Mouse (Mus musculus) gastrocnemius, postnatal 4 days (tissue): Measurements from ENCODE around the gene Draxin. TPM values are rescaled to one million over a fixed set of nuclear protein-coding genes. Genes with fewer than 3 reads are reported as not detected.
A peak's percentile ranks its signal among the peaks of the same experiment; 100 is the strongest.
"Not testable (repeated sequence)": the region's sequence is repeated elsewhere in the genome, so short reads cannot be mapped to it uniquely, and the experiment has no call there.

Source experiments
- DNase-seq, 2 experiments: peaks; one replicate each; pipeline ENCODE4 v3.0.0; 2021 to 2022; ENCODE audit warnings: low spot score in 2 of 2, mixed read lengths in 2 of 2
- microRNA-seq: library from miRNA; unstranded; fragments of <30 nt; microRNA quantifications from one replicate; pipeline ENCODE4 v1.2.0, GENCODE M21; 2021
- total RNA-seq, 2 experiments: library from RNA; stranded (reverse); gene quantifications; 2 replicates each; pipeline ENCODE4 v1.2.3; 2021

The Draxin gene
- total RNA-seq, 2 experiments from 2014 or later: 0.39 to 0.44 TPM

GRCm38 (mm10) chr4:148058218-148058819 is 72.2 kb downstream of the Draxin start:
- DNase-seq: no peak

- DNase-seq: no peak
These were observed 72.8 kb downstream of the Draxin start for GRCm38 (mm10) chr4:148057661-148058209.

GRCm38 (mm10) chr4:148056801-148057200 is 73.7 kb downstream of the Draxin start:
- DNase-seq: peak in 1 of 2 experiments; percentile 70

- DNase-seq: peak in 1 of 2 experiments; percentile 48
These were observed 74.3 kb downstream of the Draxin start for GRCm38 (mm10) chr4:148056246-148056645.

GRCm38 (mm10) chr4:148054961-148055695 is 75.4 kb downstream of the Draxin start:
- peak in 1 of 2 experiments; percentile 8 for DNase-seq

GRCm38 (mm10) chr4:148053417-148053920 is 77.0 kb downstream of the Draxin start:
- no peak for DNase-seq

- DNase-seq: no peak
These were observed 77.5 kb downstream of the Draxin start for GRCm38 (mm10) chr4:148052976-148053375.

- no peak for DNase-seq
These were observed 78.6 kb downstream of the Draxin start for GRCm38 (mm10) chr4:148051886-148052285.

GRCm38 (mm10) chr4:148051046-148051776 is 79.3 kb downstream of the Draxin start:
- no peak for DNase-seq

- not testable (repeated sequence) for DNase-seq
These were observed 80.0 kb downstream of the Draxin start for GRCm38 (mm10) chr4:148050396-148050914.

Small RNAs within 50 kb of the gene (microRNA-seq; reads per million reads assigned to microRNA genes)
- not detected for gene Mir7022

Other genes starting within 250 kb of the Draxin start
- 100 to 1,000 TPM; 200 to 231 TPM for gene Mfn2, start 226.0 kb downstream of the Draxin start, total RNA-seq
- gene Plod1, start 193.9 kb downstream of the Draxin start, total RNA-seq: 10 to 100 TPM; 52.7 to 63.2 TPM
- gene 2510039O18Rik, start 189.8 kb downstream of the Draxin start, total RNA-seq: 10 to 100 TPM; 37.7 to 37.8 TPM
- gene Nppb, start 144.9 kb downstream of the Draxin start, total RNA-seq: not detected
- gene Nppa, start 130.0 kb downstream of the Draxin start, total RNA-seq: not detected
- gene Clcn6, start 91.9 kb downstream of the Draxin start, total RNA-seq: 10 to 100 TPM; 13.6 to 14.4 TPM
- 10 to 100 TPM; 30.2 to 32.2 TPM for gene Mthfr, start 91.6 kb downstream of the Draxin start, total RNA-seq
- gene Agtrap, start 42.7 kb downstream of the Draxin start, total RNA-seq: 10 to 100 TPM; 20.5 to 22.7 TPM
- gene Mad2l2, start 314 bp downstream of the Draxin start, total RNA-seq: 10 to 100 TPM; 19.0 to 20.4 TPM
- 10 to 100 TPM; 19.2 to 21.4 TPM for gene Fbxo6, start 21.4 kb upstream of the Draxin start, total RNA-seq
- 1 to 10 TPM in 1 of 2 experiments, under 1 TPM in 1; 0.91 to 1.3 TPM for gene Fbxo44, start 29.8 kb upstream of the Draxin start, total RNA-seq
- not detected for gene Fbxo2, start 29.9 kb upstream of the Draxin start, total RNA-seq
- gene Disp3, start 157.3 kb upstream of the Draxin start, total RNA-seq: under 1 TPM; 0.26 to 0.27 TPM